Mouse (Mus musculus) spleen, adult 2 months (tissue): ENCODE data around the gene Mat2a. TPM values are rescaled to one million over a fixed set of nuclear protein-coding genes. Genes with fewer than 3 reads are reported as not detected.

Source experiments
- DNase-seq, 2 experiments: peaks; one replicate each; pipeline versions ENCODE4 v3.0.0 to v3.0.0-alpha.2; 2012 to 2021; ENCODE audit warnings: low spot score in 2 of 2, low read depth in 1 of 2
- H3K27ac ChIP-seq: fragments of 200-500 bp; 2 replicates; pipeline ENCODE4 v1.5.1; 2012; ENCODE audit warnings: low read length, inconsistent platforms; ENCODE audit not compliant: insufficient read depth
- H3K27me3 ChIP-seq: fragments of 200-500 bp; 2 replicates; pipeline ENCODE4 v1.6.1; 2012; ENCODE audit warnings: mild to moderate bottlenecking, moderate library complexity, low read length, inconsistent platforms; ENCODE audit not compliant: control insufficient read depth, insufficient read depth
- H3K36me3 ChIP-seq: fragments of 200-500 bp; 2 replicates; pipeline ENCODE4 v1.6.1; 2012; ENCODE audit warnings: mild to moderate bottlenecking, low read length, inconsistent platforms; ENCODE audit not compliant: control insufficient read depth, insufficient read depth
- H3K4me1 ChIP-seq: fragments of 200-500 bp; 2 replicates; pipeline ENCODE4 v1.6.1; 2011; ENCODE audit warnings: inconsistent platforms; ENCODE audit not compliant: control insufficient read depth, insufficient read depth, insufficient read length
- H3K4me3 ChIP-seq: fragments of 200-500 bp; 2 replicates; pipeline ENCODE4 v1.5.1; 2011; ENCODE audit warnings: mild to moderate bottlenecking, inconsistent platforms; ENCODE audit not compliant: insufficient read depth, insufficient read length; ENCODE audit errors: extremely low read depth
- CTCF ChIP-seq: fragments of 200-500 bp; IDR thresholded peaks from 2 replicates; pipeline ENCODE4 v1.5.1; 2011; ENCODE audit warnings: mild to moderate bottlenecking, inconsistent platforms; ENCODE audit not compliant: insufficient read depth, insufficient read length, insufficient replicate concordance; ENCODE audit errors: extremely low read depth
- POLR2A ChIP-seq: fragments of 200-500 bp; IDR thresholded peaks from 2 replicates; pipeline ENCODE4 v1.6.1; 2011; ENCODE audit warnings: low read depth, low read length, inconsistent platforms
- WGBS: fragments of 180-500 bp; shearing (Covaris S2); methylation state at CpG from one replicate; pipeline ENCODE4 v1.1.7; 2018; 5-methylcytosine and 5-hydroxymethylcytosine counted together
- polyA plus RNA-seq: library from polyadenylated mRNA; depleted of rRNA; stranded (reverse); fragments of >200 nt; gene quantifications from 2 replicates; pipeline ENCODE4 v1.2.3, GENCODE M21; 2012

The Mat2a gene
- polyA plus RNA-seq, 1 experiment: 45.0 TPM

- peak; percentile 65 for TF ChIP-seq POLR2A
- peak; percentile 4; the same call in 1 of the 2 replicates for TF ChIP-seq CTCF
- WGBS: 1% methylated on average over 31 of the region's 33 CpGs
- Histone ChIP-seq H3K27ac (peak within 1 kb of the TSS; percentile 99), H3K27me3 (no peaks in the 10 kb centered on the region), H3K36me3 (peaks cover 8% of the 10 kb centered on the region), H3K4me3 (peak within 1 kb of the TSS; percentile 91), H3K4me1 (peaks cover 16% of the 10 kb centered on the region; the same call in 1 of the 2 replicates)
- peak; percentile 38 to 64 for DNase-seq
These were observed 49.2 kb downstream of the Mat2a start, which contains the start of gene Vamp8 for GRCm38 (mm10) chr6:72389941-72390771. Gene Vamp8, minus strand, starts transcription at chr6:72390703.

GRCm38 (mm10) chr6:72389471-72389940 is 49.9 kb downstream of the Mat2a start:
- Histone ChIP-seq H3K4me3 (peak overlapping the region; percentile 91), H3K27ac (peak overlapping the region; percentile 99), H3K4me1 (peaks cover 16% of the 10 kb centered on the region; the same call in 1 of the 2 replicates), H3K36me3 (peaks cover 11% of the 10 kb centered on the region), H3K27me3 (no peaks in the 10 kb centered on the region)
- peak; percentile 49 to 62 for DNase-seq
- WGBS: under 1% methylated on average over 13 of the region's 13 CpGs
- no peak for TF ChIP-seq POLR2A
- TF ChIP-seq CTCF: no peak

GRCm38 (mm10) chr6:72388791-72389329 is 50.5 kb downstream of the Mat2a start:
- no peak for DNase-seq
- H3K4me1 ChIP-seq: peaks cover 16% of the 10 kb centered on the region; the same call in 1 of the 2 replicates
- 68% methylated on average over 6 of the region's 6 CpGs for WGBS
- H3K27ac ChIP-seq: peak overlapping the region; percentile 99; the same call in 1 of the 2 replicates
- peak overlapping the region; percentile 91; the same call in 1 of the 2 replicates for H3K4me3 ChIP-seq
- TF ChIP-seq CTCF (no peak), POLR2A (no peak)
- H3K27me3 ChIP-seq: no peaks in the 10 kb centered on the region
- H3K36me3 ChIP-seq: peaks cover 11% of the 10 kb centered on the region

GRCm38 (mm10) chr6:72388266-72388665 is 51.1 kb downstream of the Mat2a start:
- no peaks in the 10 kb centered on the region for H3K27me3 ChIP-seq
- 80% methylated on average over 10 of the region's 10 CpGs for WGBS
- H3K4me3 ChIP-seq: no peak overlapping the region
- DNase-seq: no peak
- H3K4me1 ChIP-seq: peaks cover 16% of the 10 kb centered on the region; the same call in 1 of the 2 replicates
- TF ChIP-seq CTCF: no peak
- 0 out of 2 replicates have a peak overlapping the region, but pooled peaks have one; percentile 48 for H3K27ac ChIP-seq
- H3K36me3 ChIP-seq: peaks cover 11% of the 10 kb centered on the region

GRCm38 (mm10) chr6:72387816-72388215 is 51.5 kb downstream of the Mat2a start:
- Histone ChIP-seq H3K4me3 (no peak overlapping the region), H3K4me1 (peaks cover 16% of the 10 kb centered on the region; the same call in 1 of the 2 replicates), H3K36me3 (peaks cover 11% of the 10 kb centered on the region), H3K27ac (0 out of 2 replicates have a peak overlapping the region, but pooled peaks have one; percentile 48), H3K27me3 (no peaks in the 10 kb centered on the region)
- TF ChIP-seq CTCF: no peak
- TF ChIP-seq POLR2A: no peak
- 89% methylated on average over 3 of the region's 3 CpGs for WGBS
- DNase-seq: no peak

GRCm38 (mm10) chr6:72386561-72386960 is 52.8 kb downstream of the Mat2a start:
- TF ChIP-seq POLR2A (no peak), CTCF (no peak)
- no peak overlapping the region for H3K27ac ChIP-seq
- no peak for DNase-seq
- peaks cover 11% of the 10 kb centered on the region for H3K36me3 ChIP-seq
- peaks cover 16% of the 10 kb centered on the region; the same call in 1 of the 2 replicates for H3K4me1 ChIP-seq
- H3K27me3 ChIP-seq: no peaks in the 10 kb centered on the region
- 95% methylated on average over 2 of the region's 2 CpGs for WGBS
- no peak overlapping the region for H3K4me3 ChIP-seq

GRCm38 (mm10) chr6:72385258-72385657 is 54.1 kb downstream of the Mat2a start:
- Histone ChIP-seq H3K27me3 (no peaks in the 10 kb centered on the region), H3K4me1 (peaks cover 16% of the 10 kb centered on the region; the same call in 1 of the 2 replicates), H3K4me3 (no peak overlapping the region), H3K27ac (no peak overlapping the region), H3K36me3 (peaks cover 11% of the 10 kb centered on the region)
- no peak for DNase-seq
- WGBS: 83% methylated on average over 4 of the region's 4 CpGs
- TF ChIP-seq POLR2A (no peak), CTCF (no peak)
